Comparison of ENCODE assay signal across 26 mouse cellular contexts in the genomic region with DNA sequence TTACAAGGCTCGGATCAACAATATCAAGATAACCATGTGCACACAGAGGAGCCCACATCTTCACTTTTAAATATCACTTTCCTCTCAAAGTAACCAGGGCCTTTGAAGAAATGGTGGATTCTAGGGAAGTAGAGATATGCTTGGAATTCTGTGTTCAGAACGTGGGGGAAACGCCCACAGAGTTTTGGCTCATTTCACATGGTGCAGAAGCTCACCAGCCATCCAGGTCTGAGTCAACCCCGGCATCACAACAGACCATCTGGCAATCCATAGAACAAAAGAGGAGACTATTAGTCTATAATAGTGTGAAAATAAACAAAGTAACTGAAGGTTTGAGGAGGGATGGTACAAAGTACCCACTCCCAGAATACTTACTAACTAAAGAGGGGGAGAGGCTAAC.
DNase-seq lines count a peak whose midpoint lies in the region.
"Had no signal": no experiment of that assay in that cellular context is flagged by ENCODE, and none has a peak within 500 bp of the region (broad histone marks: within the 10 kb centered on the region; RNA-seq: fewer than 3 reads in every experiment).

No protein-coding gene starts in this region.

- no peaks in the 10 kb centered on the region for H3K4me1 ChIP-seq in embryonic facial prominence, embryonic 10.5 days
- H3K4me1 ChIP-seq: embryonic facial prominence, embryonic 13.5 days; forebrain, embryonic 15.5 days; heart, embryonic 10.5 days; heart, embryonic 15.5 days; limb, embryonic 13.5 days; lung, embryonic 15.5 days; neural tube, embryonic 12.5 days had no signal

- no peak overlapping the region for H3K4me3 ChIP-seq in embryonic facial prominence, embryonic 10.5 days
- H3K4me3 ChIP-seq: embryonic facial prominence, embryonic 13.5 days; forebrain, embryonic 10.5 days; forebrain, embryonic 15.5 days; heart, embryonic 10.5 days; heart, embryonic 15.5 days; limb, embryonic 13.5 days; lung, embryonic 15.5 days; myocyte; neural tube, embryonic 12.5 days had no signal

- H3K27ac ChIP-seq in embryonic facial prominence, embryonic 10.5 days (replicated peaks), result no peak overlapping the region
- H3K27ac ChIP-seq: embryonic facial prominence, embryonic 13.5 days; forebrain, embryonic 10.5 days; forebrain, embryonic 15.5 days; heart, embryonic 10.5 days; heart, embryonic 15.5 days; limb, embryonic 13.5 days; lung, embryonic 15.5 days; neural tube, embryonic 12.5 days had no signal

- H3K27me3 ChIP-seq in embryonic facial prominence, embryonic 10.5 days (replicated peaks; ENCODE audit: low read depth, poor library complexity, severe bottlenecking), result no peaks in the 10 kb centered on the region
- H3K27me3 ChIP-seq: embryonic facial prominence, embryonic 13.5 days; forebrain, embryonic 15.5 days; heart, embryonic 15.5 days; limb, embryonic 13.5 days; lung, embryonic 15.5 days; neural tube, embryonic 12.5 days had no signal

- peak; percentile 27 for DNase-seq in cerebellum, adult 8-10 months
- no peak for DNase-seq in cerebellum, postnatal 14 days
- peak; percentile 64 to 86 for DNase-seq in layer of hippocampus, adult 18-20 months (ENCODE audit: low spot score in 2 of 2)
- no peak for DNase-seq in layer of hippocampus, postnatal 10 days (ENCODE audit: low spot score in 2 of 2)
- DNase-seq in brain, adult 2 months (ENCODE audit: low read depth, low spot score), result peak; percentile 88
- peak; percentile 43 for DNase-seq in layer of hippocampus, adult 9-10 months (ENCODE audit: low spot score)
- DNase-seq in urinary bladder, adult 2 months (ENCODE audit: low spot score), result no peak
- no peak for DNase-seq in embryonic facial prominence, embryonic 10.5 days (ENCODE audit: low spot score)
- DNase-seq: adrenal gland, postnatal 25 days; gastrocnemius, postnatal 25 days; heart, adult 11 months; kidney, adult 2 months; kidney, postnatal 36 days; lung, postnatal 36 days; spleen, adult 18-20 months; thymus, adult 18-20 months; thymus, postnatal 36 days had no signal

- 0 out of 2 replicates have a peak, but pooled peaks cover 5% of the 10 kb centered on the region for H3K9me3 ChIP-seq in embryonic facial prominence, embryonic 10.5 days
- H3K9me3 ChIP-seq: embryonic facial prominence, embryonic 13.5 days; forebrain, embryonic 15.5 days; heart, embryonic 10.5 days; heart, embryonic 15.5 days; lung, embryonic 15.5 days; neural tube, embryonic 12.5 days had no signal

- 90% methylated on average over 4 of the region's 4 CpGs for WGBS in embryonic facial prominence, embryonic 10.5 days

- no peaks in the 10 kb centered on the region for H3K36me3 ChIP-seq in embryonic facial prominence, embryonic 10.5 days (replicated peaks)
- H3K36me3 ChIP-seq: embryonic facial prominence, embryonic 13.5 days; forebrain, embryonic 10.5 days; forebrain, embryonic 15.5 days; heart, embryonic 10.5 days; heart, embryonic 15.5 days; limb, embryonic 13.5 days; lung, embryonic 15.5 days; neural tube, embryonic 12.5 days had no signal

Comparison
In these comparisons a context has a peak if more than half of its experiments do, and no peak if none do; other contexts are left out.
1. DNase-seq: peak in cerebellum, adult 8-10 months (single experiment), layer of hippocampus, adult 18-20 months (2 of 2), brain, adult 2 months (single experiment) and layer of hippocampus, adult 9-10 months (single experiment); none in cerebellum, postnatal 14 days (0 of 2), layer of hippocampus, postnatal 10 days (0 of 2), urinary bladder, adult 2 months (single experiment) and embryonic facial prominence, embryonic 10.5 days (single experiment).